ENCODE assay signal across 23 mouse cellular contexts in the genomic region with DNA sequence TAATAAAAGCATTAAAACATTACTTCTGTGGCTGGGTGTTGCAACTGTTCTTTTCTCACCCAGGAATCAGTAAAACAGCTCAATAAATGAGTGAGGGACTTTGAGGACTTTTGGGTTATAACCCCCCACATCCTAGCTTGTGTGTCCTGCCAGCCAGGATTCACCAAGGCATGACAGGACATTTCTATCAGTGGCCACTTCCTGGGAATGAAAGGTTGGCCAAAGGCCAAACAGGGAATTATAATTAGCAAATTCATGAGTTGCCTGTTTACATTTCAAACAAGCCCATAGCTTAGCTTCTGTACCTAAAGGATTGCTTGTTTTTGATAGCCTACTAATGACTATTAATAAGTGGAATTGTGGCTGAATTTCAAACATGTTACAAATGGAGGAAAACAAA.
DNase-seq lines count a peak whose midpoint lies in the region; ATAC-seq and TF ChIP-seq lines count a peak whose summit lies in the region.
"Had no signal": no experiment of that assay in that cellular context is flagged by ENCODE, and none has a peak within 500 bp of the region (broad histone marks: within the 10 kb centered on the region; RNA-seq: fewer than 3 reads in every experiment).

No protein-coding gene starts in this region.

- no peak for TF ChIP-seq CTCF in lung, embryonic 14.5 days (IDR thresholded peaks at IDR 0.05; ENCODE audit: low read depth)
- no peak for TF ChIP-seq CTCF in brain, embryonic 14.5 days (IDR thresholded peaks at IDR 0.05; ENCODE audit: borderline replicate concordance, extremely low read depth, insufficient read depth, insufficient read length)

- TF ChIP-seq POLR2A in brain, embryonic 14.5 days (IDR thresholded peaks at IDR 0.05; ENCODE audit: borderline replicate concordance, extremely low read depth, insufficient read depth, insufficient read length, poor library complexity, severe bottlenecking): no peak

- H3K4me2 ChIP-seq in lung, embryonic 14.5 days: no peak overlapping the region
- H3K4me2 ChIP-seq: forebrain, embryonic 15.5 days; heart, embryonic 12.5 days; heart, embryonic 15.5 days; hindbrain, embryonic 14.5 days had no signal

- H3K27me3 ChIP-seq in lung, embryonic 14.5 days (ENCODE audit: insufficient read depth, low read length): no peaks in the 10 kb centered on the region
- H3K27me3 ChIP-seq: forebrain, embryonic 15.5 days; heart, embryonic 12.5 days; heart, embryonic 15.5 days had no signal

- H3K9me3 ChIP-seq in lung, embryonic 14.5 days (ENCODE audit: low read depth, low read length): no peaks in the 10 kb centered on the region
- H3K9me3 ChIP-seq: forebrain, embryonic 10.5 days; forebrain, embryonic 15.5 days; heart, embryonic 12.5 days; heart, embryonic 15.5 days; hindbrain, embryonic 10.5 days had no signal

- H3K4me1 ChIP-seq in lung, embryonic 14.5 days (ENCODE audit: insufficient read depth): no peaks in the 10 kb centered on the region
- H3K4me1 ChIP-seq: forebrain, embryonic 10.5 days; forebrain, embryonic 15.5 days; heart, embryonic 12.5 days; heart, embryonic 15.5 days; hindbrain, embryonic 10.5 days had no signal

- peak; percentile 56; the same call in 1 of the 2 replicates for ATAC-seq in lung, embryonic 14.5 days (ENCODE audit: insufficient read depth)
- ATAC-seq: activated CD4-positive, CD25-positive, alpha-beta regulatory T cell, adult 4 months; CD4-positive, CD25-positive, alpha-beta regulatory T cell, adult 4 months; forebrain, embryonic 15.5 days had no signal

- peak; percentile 65 for DNase-seq in lung, embryonic 14.5 days
- no peak for DNase-seq in lung, postnatal 36 days
- peak; percentile 3 for DNase-seq in lung, postnatal 10 days
- DNase-seq in lung, postnatal 25 days (ENCODE audit: low spot score): no peak
- DNase-seq in Muller cell, postnatal 12 days (ENCODE audit: inconsistent ontology term): peak; percentile 3
- peak; percentile 18 for DNase-seq in brain, embryonic 14.5 days (ENCODE audit: low read depth)
- DNase-seq: adrenal gland, adult 8-10 months; adrenal gland, postnatal 25 days; cerebellum, adult 18-20 months; cerebellum, adult 9-10 months; cerebellum, postnatal 14 days; gastrocnemius, postnatal 25 days; heart, adult 18-20 months; heart, postnatal 10 days; heart, postnatal 36 days had no signal

- H3K9ac ChIP-seq in lung, embryonic 14.5 days: no peak overlapping the region
- H3K9ac ChIP-seq: forebrain, embryonic 15.5 days; heart, embryonic 12.5 days; heart, embryonic 15.5 days; hindbrain, embryonic 14.5 days had no signal

- no peak overlapping the region for H3K27ac ChIP-seq in lung, embryonic 14.5 days (ENCODE audit: low read depth)
- H3K27ac ChIP-seq: forebrain, embryonic 10.5 days; forebrain, embryonic 15.5 days; heart, embryonic 15.5 days; hindbrain, embryonic 10.5 days; hindbrain, embryonic 14.5 days had no signal

- H3K36me3 ChIP-seq in lung, embryonic 14.5 days (ENCODE audit: insufficient read depth): no peaks in the 10 kb centered on the region
- H3K36me3 ChIP-seq: forebrain, embryonic 10.5 days; forebrain, embryonic 15.5 days; heart, embryonic 12.5 days; heart, embryonic 15.5 days; hindbrain, embryonic 10.5 days had no signal

- H3K4me3 ChIP-seq in lung, embryonic 14.5 days (ENCODE audit: low read depth, low read length): no peak overlapping the region
- H3K4me3 ChIP-seq: forebrain, embryonic 10.5 days; forebrain, embryonic 15.5 days; heart, embryonic 12.5 days; heart, embryonic 15.5 days; hindbrain, embryonic 10.5 days had no signal

Comparison
In these comparisons a context has a peak if more than half of its experiments do, and no peak if none do; other contexts are left out.
1. DNase-seq: peak in lung, embryonic 14.5 days (single experiment), lung, postnatal 10 days (single experiment), Muller cell, postnatal 12 days (single experiment) and brain, embryonic 14.5 days (single experiment); none in lung, postnatal 36 days (single experiment) and lung, postnatal 25 days (single experiment).